Mouse (Mus musculus) left cerebral cortex, adult 8-10 months (tissue): ENCODE measurements at regions not wholly inside any gene's neighbourhood (a gene's known extent, or its start where the extent isn't known, plus 50 kb on each side); places are given as distances from the start of the nearest gene placed in this dataset.

Experiments used
- DNase-seq, 2 experiments: peaks; one replicate each; pipeline ENCODE4 v3.0.0; 2022; ENCODE audit warnings: low spot score in 2 of 2
- microRNA-seq, 2 experiments: library from miRNA; unstranded; fragments of <30 nt; microRNA quantifications; one replicate each; pipeline ENCODE4 v1.2.0; 2022

- no peak for DNase-seq
These were observed 110.7 kb upstream of the Gm10131 start for GRCm38 (mm10) chr8:34222187-34222586.

Small RNA genes lying in the stretch of these regions (microRNA-seq; reads per million reads assigned to microRNA genes)
- 0 reads per million in 2 experiments for gene Gm23177
